Mouse (Mus musculus) layer of hippocampus, adult 11-12 months (tissue): Measurements from ENCODE around the gene Gm12248.
"Not testable (repeated sequence)": the region's sequence is repeated elsewhere in the genome, so short reads cannot be mapped to it uniquely, and the experiment has no call there.

Source experiments
- DNase-seq: peaks from one replicate; pipeline ENCODE4 v3.0.0; 2022; ENCODE audit warnings: low spot score

The Gm12248 gene

GRCm38 (mm10) chr11:58102146-58102545 is 9.2 kb upstream of the Gm12248 start:
- DNase-seq = no peak

GRCm38 (mm10) chr11:58101194-58101720 is 8.3 kb upstream of the Gm12248 start:
- DNase-seq = no peak

DNA sequence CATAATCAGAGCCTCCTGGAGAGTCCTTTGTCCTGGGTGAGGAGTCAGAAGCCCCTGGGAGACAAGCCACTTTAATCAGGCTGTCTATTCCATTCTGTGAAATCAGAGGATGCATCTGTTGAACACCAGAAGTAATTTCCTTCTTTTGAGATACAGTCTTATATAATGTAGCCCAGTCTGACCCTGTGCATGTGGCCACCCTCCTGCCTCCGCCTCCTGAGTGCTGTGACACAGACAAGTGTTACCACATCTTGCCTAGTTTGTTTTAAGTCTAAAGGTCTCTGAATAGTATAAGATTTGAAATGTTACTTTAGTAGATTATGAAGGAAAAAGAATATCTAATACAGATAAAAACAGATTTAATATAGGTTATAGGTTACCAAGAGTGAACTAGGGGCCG is 7.1 kb upstream of the Gm12248 start:
- DNase-seq = no peak

DNA sequence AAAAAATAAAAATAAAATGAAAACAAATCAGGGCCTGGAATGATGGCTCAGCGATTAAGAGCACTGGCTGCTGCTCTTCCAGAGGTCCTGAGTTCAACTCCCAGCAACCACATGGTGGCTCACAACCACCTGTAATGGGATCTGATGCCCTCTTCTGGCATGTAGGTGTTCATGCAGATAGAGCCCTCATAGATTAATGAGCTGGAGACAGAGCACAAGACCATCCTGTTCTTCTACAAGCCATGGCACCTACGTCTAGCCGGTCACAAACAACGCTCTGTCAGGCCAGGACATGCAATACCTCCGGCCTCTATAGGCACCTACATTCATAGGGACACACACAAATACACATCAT is 5.4 kb upstream of the Gm12248 start:
- DNase-seq = not testable (repeated sequence)

DNA sequence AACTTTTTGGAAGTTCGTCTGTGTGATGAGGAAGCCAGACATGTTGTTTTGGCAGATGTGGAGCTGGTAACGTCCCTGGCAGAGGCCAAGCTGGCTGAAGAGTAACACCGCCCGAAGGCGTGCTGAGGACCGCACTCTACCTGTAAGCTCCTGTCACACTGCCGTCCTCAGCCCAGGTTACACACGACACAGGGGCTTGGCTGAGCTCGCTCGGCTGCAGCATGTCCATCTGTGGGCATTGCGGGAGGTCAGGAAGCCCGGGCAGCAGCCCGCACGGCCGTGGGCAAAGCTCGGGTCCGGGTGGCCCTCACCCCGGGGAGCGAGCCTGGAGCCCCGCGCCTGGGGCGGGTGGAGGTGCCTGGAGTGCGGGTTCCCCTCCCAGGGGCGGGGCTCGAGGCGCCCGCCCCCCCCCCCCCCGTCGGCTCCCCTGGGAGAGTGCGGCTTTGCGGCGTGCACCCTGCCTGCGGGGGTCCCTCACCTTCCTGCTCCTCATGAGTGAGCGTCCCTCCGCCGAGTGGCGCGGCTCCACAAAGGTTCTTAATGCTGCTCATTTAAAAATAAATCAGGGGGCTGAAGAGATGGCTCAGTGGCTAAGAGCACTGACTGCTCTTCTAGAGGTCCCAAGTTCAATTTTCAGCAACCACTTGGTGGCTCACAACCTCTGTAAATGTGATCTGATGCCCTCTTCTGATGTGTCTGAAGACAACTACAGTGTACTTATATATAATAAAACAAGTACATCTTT is 4.9 kb upstream of the Gm12248 start:
- DNase-seq = no peak

GRCm38 (mm10) chr11:58096821-58097620 is 4.1 kb upstream of the Gm12248 start:
- DNase-seq = no peak

- no peak for DNase-seq
Observed at GRCm38 (mm10) chr11:58096160-58096559, 3.2 kb upstream of the Gm12248 start.

DNA sequence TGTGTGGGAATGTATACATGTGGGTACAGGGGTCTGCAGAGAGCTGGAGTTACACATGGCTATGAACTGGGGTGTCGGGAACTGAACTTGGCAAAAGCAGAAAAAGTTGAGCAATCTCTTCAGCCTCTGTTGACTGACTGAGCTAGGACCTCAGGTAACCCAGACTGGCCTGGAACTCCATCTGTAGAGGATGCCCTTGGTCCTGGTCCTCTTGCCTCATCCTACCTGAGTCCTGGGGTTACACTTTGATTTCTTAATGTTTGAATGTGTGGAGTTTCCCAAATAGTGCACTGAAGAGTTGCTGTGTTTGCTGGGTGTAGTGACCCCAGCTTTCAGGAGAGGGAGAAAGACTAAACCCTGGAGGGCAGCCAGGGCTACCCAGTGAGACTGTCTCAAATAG is 2.6 kb upstream of the Gm12248 start:
- no peak for DNase-seq

DNA sequence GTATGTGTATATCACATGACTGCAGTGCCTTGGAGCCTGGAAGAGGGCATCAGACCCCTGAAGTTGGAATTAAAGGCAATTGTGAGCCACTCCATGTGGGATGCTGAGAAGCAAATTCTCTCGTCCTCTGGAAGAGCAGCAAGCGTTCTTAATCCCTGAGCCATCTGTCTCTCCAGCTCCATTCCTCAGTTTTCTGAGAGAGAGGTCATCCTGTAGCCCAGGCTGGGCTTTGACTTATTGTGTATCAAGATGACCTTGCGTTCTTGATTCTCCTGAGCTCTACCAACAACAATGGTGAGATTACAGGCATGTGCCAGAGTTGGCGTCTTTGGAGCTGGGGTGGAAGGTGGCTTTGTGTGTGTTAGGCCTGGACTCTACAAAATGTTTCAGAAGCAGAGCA is 1.8 kb upstream of the Gm12248 start:
- DNase-seq = no peak

DNA sequence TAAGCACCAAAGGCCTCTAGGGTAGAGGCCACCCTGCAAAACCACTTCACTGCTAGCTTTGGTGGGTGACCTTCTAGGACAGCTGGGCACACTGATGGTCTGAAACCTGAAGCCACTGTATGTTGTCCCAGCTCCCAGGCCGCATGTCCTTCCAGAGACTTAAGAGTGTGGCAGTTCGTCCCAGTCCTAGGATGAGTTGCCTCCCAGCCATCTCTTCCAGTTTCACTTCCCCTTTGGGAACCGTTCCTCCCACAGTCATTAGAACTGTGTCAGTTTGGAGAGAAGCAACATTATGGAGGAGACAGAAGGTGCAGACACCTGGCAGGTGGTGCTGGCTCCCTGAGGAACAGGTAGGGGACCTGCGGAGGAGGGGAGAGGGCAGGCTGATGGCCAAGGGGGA is 393 bp downstream of the Gm12248 start:
- no peak for DNase-seq

DNA sequence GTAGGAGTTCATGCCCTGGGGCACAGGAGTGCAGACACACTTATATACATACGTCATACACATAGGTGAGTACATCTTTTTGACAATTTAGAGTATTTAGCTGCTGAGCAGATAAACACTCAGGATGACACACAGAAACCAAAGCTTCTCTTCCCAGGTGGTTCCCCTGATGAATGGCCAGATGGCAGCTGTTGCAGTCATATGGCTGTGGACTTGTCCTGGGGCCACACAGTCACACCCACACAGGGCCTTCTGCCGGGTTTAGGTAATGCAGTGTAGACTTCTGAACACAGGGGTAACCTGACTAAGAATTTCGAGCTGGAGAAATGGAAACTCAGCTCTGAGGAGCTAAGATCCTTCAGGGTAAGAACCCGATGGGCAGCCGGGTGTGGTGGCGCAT is 11.2 kb downstream of the Gm12248 start:
- DNase-seq = no peak

DNA sequence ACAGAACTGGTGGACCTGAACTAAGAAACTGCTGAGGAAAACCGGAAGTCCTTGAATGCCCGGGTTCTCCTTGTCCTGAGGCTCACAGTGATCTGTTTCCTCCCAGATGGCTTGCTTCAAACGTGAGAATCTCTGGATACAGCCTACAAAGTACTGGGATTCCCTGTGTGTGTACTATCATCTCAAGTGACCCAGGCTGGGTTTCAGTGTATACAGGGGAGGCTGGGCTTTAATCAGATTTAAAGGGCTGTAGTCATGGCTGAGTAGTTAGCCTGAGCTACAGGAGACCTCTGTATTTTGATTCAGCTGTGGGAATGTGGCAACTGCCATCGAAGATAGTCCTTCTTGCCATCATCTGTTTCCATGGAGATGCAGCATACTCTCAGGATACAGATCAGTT is 15.7 kb downstream of the Gm12248 start:
- DNase-seq = no peak

DNA sequence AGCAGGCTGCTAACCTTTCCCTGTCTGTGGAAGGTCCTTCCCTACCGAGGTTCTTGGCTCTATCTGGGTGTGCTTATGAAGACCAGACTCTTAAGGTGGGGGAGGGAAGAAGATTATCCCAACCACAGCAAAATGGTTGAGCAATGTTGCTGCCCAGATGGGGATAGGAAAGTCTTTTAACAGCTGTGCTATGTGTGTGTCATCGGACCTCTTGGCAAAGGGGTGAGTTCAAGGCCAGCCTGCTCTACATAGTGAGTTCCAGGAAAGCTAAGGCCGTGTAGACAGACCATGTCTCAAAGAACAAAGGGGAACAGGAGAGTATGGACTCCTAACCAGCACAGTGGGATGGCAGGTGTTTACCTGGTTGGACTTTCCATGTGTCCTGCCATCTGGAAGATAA is 20.0 kb downstream of the Gm12248 start:
- DNase-seq = no peak

GRCm38 (mm10) chr11:58065025-58065424 is 27.9 kb downstream of the Gm12248 start:
- DNase-seq = no peak

GRCm38 (mm10) chr11:58062586-58062985 is 30.3 kb downstream of the Gm12248 start:
- no peak for DNase-seq

DNA sequence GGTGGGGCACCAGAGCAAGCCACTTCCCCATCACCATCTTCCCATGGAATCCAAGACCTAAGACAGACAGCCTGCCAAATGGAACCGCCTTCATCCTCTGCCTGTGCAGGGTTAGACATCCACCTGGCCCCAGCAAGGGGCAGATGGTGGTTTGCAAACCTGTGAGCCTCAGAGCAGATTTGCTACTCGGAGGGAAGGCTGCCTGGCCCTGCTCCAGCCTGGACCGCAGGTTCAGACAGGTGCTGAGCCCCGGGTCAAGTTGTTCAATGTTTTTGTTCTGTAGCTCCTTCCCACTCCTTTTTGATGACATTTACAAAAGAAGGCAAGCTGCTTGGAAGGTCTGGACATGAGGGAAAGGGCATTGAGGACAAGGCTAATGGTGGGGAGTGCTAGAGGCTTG is 31.7 kb downstream of the Gm12248 start:
- DNase-seq = not testable (repeated sequence)

DNA sequence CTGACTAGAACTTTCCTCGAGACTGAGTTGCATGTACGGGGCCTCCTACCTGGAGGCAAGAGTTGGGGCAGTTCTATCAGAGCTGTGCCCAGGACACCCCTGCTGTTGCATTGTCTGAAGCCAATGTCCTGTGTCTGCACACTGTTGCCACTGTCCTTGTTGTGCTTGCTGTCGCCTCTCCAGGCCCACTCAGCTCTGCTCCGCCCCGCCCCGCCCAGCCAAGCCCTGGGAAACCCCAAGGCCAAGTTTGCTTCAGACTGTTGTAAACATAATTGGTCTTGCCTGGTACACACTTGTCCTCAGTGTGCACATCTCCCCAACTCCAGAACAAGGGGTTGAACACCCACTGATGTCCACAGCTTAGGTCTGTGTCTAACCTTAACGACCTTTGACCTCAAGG is 33.2 kb downstream of the Gm12248 start:
- not testable (repeated sequence) for DNase-seq

DNA sequence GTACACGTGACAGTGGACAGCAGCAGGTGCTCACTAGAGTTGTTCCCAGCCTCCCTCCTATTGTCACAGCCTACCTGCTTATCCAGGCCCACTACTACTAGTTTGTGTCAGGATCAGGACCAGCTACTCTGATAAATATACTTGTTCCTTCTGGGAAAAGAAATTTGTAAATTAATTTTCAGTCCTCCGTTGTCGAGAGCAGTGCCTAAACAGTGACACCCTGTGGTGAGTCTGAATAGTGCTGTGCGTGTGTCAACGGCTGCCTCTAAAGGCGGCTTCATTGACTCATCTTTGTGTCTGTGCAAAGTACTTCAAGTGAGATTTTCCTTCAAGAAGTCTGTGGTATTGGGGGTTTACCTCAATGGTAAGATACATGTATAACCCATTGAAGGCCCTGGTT is 35.5 kb downstream of the Gm12248 start:
- peak; percentile 61 for DNase-seq

GRCm38 (mm10) chr11:58046438-58046837 is 46.5 kb downstream of the Gm12248 start:
- DNase-seq = no peak

GRCm38 (mm10) chr11:58042861-58043431 is 50.0 kb downstream of the Gm12248 start:
- DNase-seq = no peak

- no peak for DNase-seq
Observed at GRCm38 (mm10) chr11:58039027-58039426, 53.9 kb downstream of the Gm12248 start.

DNA sequence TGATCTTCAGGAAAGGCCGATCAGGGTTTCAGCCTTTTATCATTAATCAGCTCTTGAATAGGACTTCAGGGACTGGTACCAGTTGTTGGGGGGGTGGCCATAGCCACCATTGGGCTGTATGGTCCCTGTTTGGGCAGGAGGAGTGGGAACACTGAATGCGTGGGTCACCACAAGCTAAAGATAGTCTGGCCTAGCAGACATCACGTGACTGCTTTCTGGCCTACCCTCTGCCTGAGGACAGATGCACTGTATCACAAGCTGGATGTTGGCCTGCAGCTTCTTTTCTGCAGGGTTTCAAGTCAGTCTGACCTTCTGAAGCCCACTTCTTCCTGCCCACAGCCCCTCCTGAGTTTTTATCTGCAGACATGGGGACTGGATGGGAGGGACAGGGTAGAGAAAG is 59.3 kb downstream of the Gm12248 start:
- peak; percentile 27 for DNase-seq

- no peak for DNase-seq
Observed at GRCm38 (mm10) chr11:58031176-58031575, 61.8 kb downstream of the Gm12248 start.
